Comparison of ENCODE assay signal across 8 mouse cellular contexts in genomic region chr4:139287122-139287863, GRCm38 (mm10). TPM values are rescaled to one million over a fixed set of nuclear protein-coding genes. Genes with fewer than 3 reads are reported as not detected.
DNase-seq lines count a peak whose midpoint lies in the region; ATAC-seq and TF ChIP-seq lines count a peak whose summit lies in the region.

No protein-coding gene starts in this region.

- intact Hi-C loops in left cerebral cortex, adult 2 months (cut with DNase I), result loop anchor here (1.0 to 10.0 kb wide), 2 partner anchors 201 to 372 kb away; partner anchors contain the start of gene Otud3

- H3K36me3 ChIP-seq in forebrain, embryonic 10.5 days (replicated peaks), result peaks cover 97% of the 10 kb centered on the region
- peaks cover 44% of the 10 kb centered on the region for H3K36me3 ChIP-seq in forebrain, embryonic 15.5 days
- H3K36me3 ChIP-seq in hindbrain, embryonic 12.5 days, result peaks cover 69% of the 10 kb centered on the region

- peak; percentile 95 for TF ChIP-seq CTCF in bone marrow, adult 2 months (IDR thresholded peaks at IDR 0.05; ENCODE audit: control insufficient read depth, insufficient read depth, low read length)
- TF ChIP-seq CTCF in left cerebral cortex, adult 2 months (IDR thresholded peaks at IDR 0.05), result peak; percentile 97

- H3K27me3 ChIP-seq in forebrain, embryonic 10.5 days (ENCODE audit: poor library complexity, severe bottlenecking), result no peaks in the 10 kb centered on the region
- no peaks in the 10 kb centered on the region for H3K27me3 ChIP-seq in forebrain, embryonic 15.5 days
- no peaks in the 10 kb centered on the region for H3K27me3 ChIP-seq in hindbrain, embryonic 12.5 days

- peaks cover 18% of the 10 kb centered on the region for H3K4me1 ChIP-seq in forebrain, embryonic 10.5 days
- no peaks in the 10 kb centered on the region for H3K4me1 ChIP-seq in forebrain, embryonic 15.5 days
- H3K4me1 ChIP-seq in bone marrow, adult 2 months (ENCODE audit: control insufficient read depth, insufficient read depth, low read length), result no peaks in the 10 kb centered on the region
- peaks cover 11% of the 10 kb centered on the region; the same call in 1 of the 2 replicates for H3K4me1 ChIP-seq in hindbrain, embryonic 12.5 days

- ATAC-seq in forebrain, embryonic 15.5 days (replicated peaks), result no peak
- peak; percentile 69 for ATAC-seq in erythroblast, adult 5-6 weeks (replicated peaks; ENCODE audit: low FRiP score, poor library complexity, severe bottlenecking)
- ATAC-seq in hindbrain, embryonic 12.5 days (ENCODE audit: low FRiP score), result no peak

- 0 out of 2 replicates have a peak overlapping the region, but pooled peaks have one; percentile 20 for H3K27ac ChIP-seq in forebrain, embryonic 10.5 days
- H3K27ac ChIP-seq in forebrain, embryonic 15.5 days (replicated peaks), result no peak overlapping the region
- no peak overlapping the region for H3K27ac ChIP-seq in bone marrow, adult 2 months (ENCODE audit: control insufficient read depth, insufficient read depth, low read depth, low read length, poor library complexity)
- 0 out of 2 replicates have a peak overlapping the region, but pooled peaks have one; percentile 12 for H3K27ac ChIP-seq in hindbrain, embryonic 12.5 days
- H3K27ac ChIP-seq in left cerebral cortex, adult 2 months, result peak overlapping the region; percentile 12

- 0 out of 2 replicates have a peak, but pooled peaks have one; percentile 11 for TF ChIP-seq POLR2A in bone marrow, adult 2 months (IDR thresholded peaks at IDR 0.05; ENCODE audit: borderline replicate concordance, control insufficient read depth, low read depth, low read length)

- no peak overlapping the region for H3K4me3 ChIP-seq in forebrain, embryonic 10.5 days
- no peak overlapping the region for H3K4me3 ChIP-seq in forebrain, embryonic 15.5 days
- no peak overlapping the region for H3K4me3 ChIP-seq in bone marrow, adult 2 months (replicated peaks; ENCODE audit: control insufficient read depth, low read depth, low read length)
- no peak overlapping the region for H3K4me3 ChIP-seq in hindbrain, embryonic 12.5 days
- no peak overlapping the region for H3K4me3 ChIP-seq in left cerebral cortex, adult 2 months

- no peaks in the 10 kb centered on the region for H3K9me3 ChIP-seq in forebrain, embryonic 10.5 days
- H3K9me3 ChIP-seq in forebrain, embryonic 15.5 days, result no peaks in the 10 kb centered on the region
- no peaks in the 10 kb centered on the region for H3K9me3 ChIP-seq in hindbrain, embryonic 12.5 days (replicated peaks)

- 85% methylated on average over 18 of the region's 18 CpGs for WGBS in forebrain, embryonic 10.5 days
- WGBS in forebrain, embryonic 15.5 days, result 81% methylated on average over 18 of the region's 18 CpGs
- WGBS in bone marrow, adult 2 months, result 79% methylated on average over 18 of the region's 18 CpGs
- WGBS in hindbrain, embryonic 12.5 days, result 83% methylated on average over 18 of the region's 18 CpGs

- H3K4me2 ChIP-seq in forebrain, embryonic 15.5 days (replicated peaks), result no peak overlapping the region
- no peak overlapping the region for H3K4me2 ChIP-seq in hindbrain, embryonic 12.5 days (replicated peaks)

- peak; percentile 75 for DNase-seq in forebrain, embryonic 10.5 days (ENCODE audit: extremely low spot score, low spot score)
- peak; percentile 84 to 96 for DNase-seq in left cerebral cortex, adult 2 months (ENCODE audit: extremely low spot score in 1 of 2, low spot score in 2 of 2)
- peak; percentile 74 for DNase-seq in mesoderm, embryonic 11.5 days (ENCODE audit: low read depth, low spot score)
- peak; percentile 67 for DNase-seq in spleen, postnatal 36 days (ENCODE audit: low spot score in 2 of 2)

- H3K9ac ChIP-seq in forebrain, embryonic 15.5 days (replicated peaks), result no peak overlapping the region
- no peak overlapping the region; the same call in 1 of the 2 replicates for H3K9ac ChIP-seq in hindbrain, embryonic 12.5 days

RNA-seq across cellular contexts. Expression of gene Pqlc2, which starts 23.2 kb away (rescaled TPM):
- polyA plus RNA-seq in forebrain, embryonic 10.5 days (2016; fragmentation: Nextera tagmentation; extraction: Ambion mirVana), result 13.6 and 14.7 TPM in 2 replicates
- polyA plus RNA-seq in forebrain, embryonic 15.5 days (2015; fragmentation: Nextera tagmentation; extraction: Ambion mirVana), result 10.5 and 10.6 TPM in 2 replicates
- polyA plus RNA-seq in bone marrow, adult 2 months (2011; ENCODE audit: insufficient read depth, insufficient read length, low replicate concordance, missing spikeins), result 6.4 and 12.2 TPM in 2 replicates
- 1.5 TPM in 1 of 2 replicates, not detected in the other for total RNA-seq in erythroblast, adult 5-6 weeks (2015; ENCODE audit: low replicate concordance)
- total RNA-seq in erythroblast, adult 5-6 weeks (2017; ENCODE audit: low replicate concordance), result 3.5 TPM in 1 of 2 replicates, not detected in the other
- polyA plus RNA-seq in hindbrain, embryonic 12.5 days (2016; fragmentation: Nextera tagmentation; extraction: Ambion mirVana), result 14.4 and 14.8 TPM in 2 replicates
- total RNA-seq in left cerebral cortex, adult 2 months (2021), result 10 to 100 TPM; 13.3 to 13.9 TPM

RNA-seq across cellular contexts. Expression of gene Akr7a5, which starts 23.3 kb away (rescaled TPM):
- 117 and 120 TPM in 2 replicates for polyA plus RNA-seq in forebrain, embryonic 10.5 days (2016; fragmentation: Nextera tagmentation; extraction: Ambion mirVana)
- polyA plus RNA-seq in forebrain, embryonic 15.5 days (2015; fragmentation: Nextera tagmentation; extraction: Ambion mirVana), result 57.3 and 60.2 TPM in 2 replicates
- 10.9 and 12.1 TPM in 2 replicates for polyA plus RNA-seq in bone marrow, adult 2 months (2011; ENCODE audit: insufficient read depth, insufficient read length, low replicate concordance, missing spikeins)
- 3.8 TPM in 1 of 2 replicates, not detected in the other for total RNA-seq in erythroblast, adult 5-6 weeks (2015; ENCODE audit: low replicate concordance)
- 0.43 and 0.70 TPM in 2 replicates for total RNA-seq in erythroblast, adult 5-6 weeks (2017; ENCODE audit: low replicate concordance)
- 70.0 and 76.2 TPM in 2 replicates for polyA plus RNA-seq in hindbrain, embryonic 12.5 days (2016; fragmentation: Nextera tagmentation; extraction: Ambion mirVana)
- total RNA-seq in left cerebral cortex, adult 2 months (2021), result 10 to 100 TPM; 27.2 to 27.9 TPM

Comparison
In these comparisons a context has a peak if more than half of its experiments do, and no peak if none do; other contexts are left out.
1. H3K27ac ChIP-seq: peak in forebrain, embryonic 10.5 days (single experiment), hindbrain, embryonic 12.5 days (single experiment) and left cerebral cortex, adult 2 months (single experiment); none in forebrain, embryonic 15.5 days (single experiment) and bone marrow, adult 2 months (single experiment).
2. Peak in every context shown above with its lines, with median percentiles within 50 percentile points of each other: DNase-seq.